Mouse (Mus musculus) liver, embryonic 14.5 days (tissue): ENCODE results near the gene Dcun1d1. TPM values are rescaled to one million over a fixed set of nuclear protein-coding genes. Genes with fewer than 3 reads are reported as not detected.

Experiments
- ATAC-seq: fragments of 200-750 bp; cut with Nextera tagmentation; 2 replicates; pipeline ENCODE4 v1.8.0; 2017; ENCODE audit warnings: moderate number of reproducible peaks, mild to moderate bottlenecking, moderate library complexity; ENCODE audit not compliant: insufficient read depth
- DNase-seq, 3 experiments: peaks; one replicate each; pipeline ENCODE4 v3.0.0-alpha.2; 2012 to 2013; ENCODE audit warnings: low read depth in 3 of 3, low spot score in 3 of 3
- H3K27ac ChIP-seq: fragments of 300-500 bp; sonication (generic); 2 replicates; pipeline ENCODE4 v1.5.1; 2014; ENCODE audit warnings: moderate library complexity, mild to moderate bottlenecking, control low read depth, inconsistent platforms
- H3K27me3 ChIP-seq: fragments of 300-500 bp; sonication (generic); 2 replicates; pipeline ENCODE4 v1.6.1; 2014; ENCODE audit warnings: mild to moderate bottlenecking, low read length, moderate library complexity; ENCODE audit not compliant: control insufficient read depth, insufficient read depth
- H3K36me3 ChIP-seq: fragments of 300-500 bp; sonication (generic); replicated peaks from 2 replicates; pipeline ENCODE4 v1.6.1; 2014; ENCODE audit warnings: low read depth; ENCODE audit not compliant: control insufficient read depth, insufficient read depth
- H3K4me1 ChIP-seq, 2 experiments: fragments of 200-500 bp in 1 of 2; fragments of 300-500 bp in 1 of 2; sonication (generic) in 1 of 2; replicated peaks; 2 replicates each; pipeline ENCODE4 v1.6.1; 2012 to 2014; ENCODE audit warnings: antibody characterized with exemption in 1 of 2, inconsistent platforms in 1 of 2, low read length in 1 of 2; ENCODE audit not compliant: control insufficient read depth in 2 of 2, insufficient read depth in 2 of 2
- H3K4me2 ChIP-seq: fragments of 300-500 bp; sonication (generic); 2 replicates; pipeline ENCODE4 v1.6.1; 2014; ENCODE audit warnings: low read depth, mild to moderate bottlenecking, control low read depth, moderate library complexity
- H3K4me3 ChIP-seq, 2 experiments: fragments of 200-500 bp in 1 of 2; fragments of 300-500 bp in 1 of 2; sonication (generic) in 1 of 2; 2 replicates each; pipeline ENCODE4 v1.5.1; 2012 to 2014; ENCODE audit warnings: low read depth in 2 of 2, low read length in 2 of 2, mild to moderate bottlenecking in 2 of 2, control low read depth in 1 of 2, inconsistent platforms in 1 of 2, moderate library complexity in 1 of 2; ENCODE audit not compliant: insufficient read depth in 1 of 2
- H3K9ac ChIP-seq: fragments of 300-500 bp; sonication (generic); replicated peaks from 2 replicates; pipeline ENCODE4 v1.6.1; 2014; ENCODE audit warnings: mild to moderate bottlenecking, control low read depth, moderate library complexity
- H3K9me3 ChIP-seq: fragments of 300-500 bp; sonication (generic); 2 replicates; pipeline ENCODE4 v1.6.1; 2016; ENCODE audit warnings: low read length, mixed read lengths; ENCODE audit not compliant: control insufficient read depth
- CTCF ChIP-seq: IDR thresholded peaks from 2 replicates; pipeline ENCODE4 v1.5.1; 2016; ENCODE audit warnings: antibody characterized with exemption, low read depth, control low read depth
- EP300 ChIP-seq: IDR thresholded peaks from 2 replicates; pipeline ENCODE4 v1.6.1; 2016; ENCODE audit warnings: antibody characterized with exemption, low read depth
- WGBS: fragments of 180-500 bp; shearing (Covaris S2); extraction: QIAGEN DNeasy Blood & Tissue Kit; methylation state at CpG from one replicate; pipeline ENCODE4 v1.1.7; 2014; ENCODE audit not compliant: insufficient replicate concordance; 5-methylcytosine and 5-hydroxymethylcytosine counted together
- polyA plus RNA-seq, 2 experiments: library from polyadenylated mRNA; depleted of rRNA in 1 of 2; stranded (reverse) in 1 of 2; unstranded in 1 of 2; fragments of >200 nt; fragmentation: Nextera tagmentation in 1 of 2; extraction: Ambion mirVana in 1 of 2; gene quantifications; 2 replicates each; pipeline versions ENCODE4 v1.2.1 to v1.2.3; 2012 to 2014

Gene Dcun1d1
- polyA plus RNA-seq, 2 experiments, result 31.3 to 78.6 TPM

DNA sequence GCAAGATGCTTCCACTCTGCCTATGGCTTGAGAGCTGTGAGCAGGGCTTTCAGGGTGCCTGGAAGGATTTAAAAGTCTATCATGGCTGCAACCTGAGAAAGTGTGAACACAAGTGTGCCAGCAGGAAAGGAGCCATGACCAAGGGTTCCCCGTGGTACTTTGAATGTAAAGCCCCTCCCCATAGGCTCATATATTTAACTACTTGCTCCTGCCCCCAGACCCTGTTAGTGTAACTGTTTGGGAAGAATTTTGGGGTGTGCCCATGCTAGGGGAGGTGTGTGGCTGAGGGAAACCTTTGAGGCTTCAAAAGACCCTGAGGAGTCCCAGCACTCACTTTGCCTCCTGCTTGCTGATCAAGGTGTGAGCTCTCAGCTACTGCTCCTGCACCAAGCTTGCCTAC, 15.9 kb upstream of the Dcun1d1 start:
- no peak overlapping the region for H3K4me3 ChIP-seq
- H3K4me2 ChIP-seq, result no peak overlapping the region
- no peak for TF ChIP-seq CTCF
- H3K9ac ChIP-seq, result no peak overlapping the region
- WGBS, result 40% methylated on average over 1 of the region's 1 CpGs
- no peaks in the 10 kb centered on the region for H3K27me3 ChIP-seq
- no peaks in the 10 kb centered on the region for H3K36me3 ChIP-seq
- no peaks in the 10 kb centered on the region for H3K4me1 ChIP-seq
- DNase-seq (no peak), ATAC-seq (no peak)
- no peak overlapping the region for H3K27ac ChIP-seq
- H3K9me3 ChIP-seq, result no peaks in the 10 kb centered on the region

DNA sequence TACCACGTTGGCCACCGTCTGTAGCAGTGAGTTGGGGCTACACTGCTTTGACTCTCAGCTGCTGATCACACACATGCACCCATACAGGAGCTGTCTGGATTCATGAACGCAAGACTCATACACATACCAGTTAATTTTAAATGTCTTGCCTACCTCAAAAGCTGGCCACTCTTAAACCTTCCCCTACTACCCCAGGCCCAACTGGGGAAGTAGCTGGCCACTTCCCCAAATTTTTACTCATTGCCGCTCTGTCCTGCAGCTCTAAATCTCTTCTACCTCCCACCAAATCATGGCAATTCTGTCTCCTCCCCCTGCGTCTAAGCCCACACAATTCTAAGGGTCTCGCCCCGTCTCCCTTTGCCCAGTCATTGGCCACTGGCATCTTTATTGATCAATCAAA, 11.0 kb upstream of the Dcun1d1 start:
- ATAC-seq, result no peak
- no peaks in the 10 kb centered on the region for H3K4me1 ChIP-seq
- no peak for TF ChIP-seq CTCF
- no peak for TF ChIP-seq EP300
- H3K27me3 ChIP-seq, result no peaks in the 10 kb centered on the region
- no peaks in the 10 kb centered on the region for H3K9me3 ChIP-seq
- 57% methylated on average over 7 of the region's 7 CpGs for WGBS
- H3K36me3 ChIP-seq, result no peaks in the 10 kb centered on the region
- H3K27ac ChIP-seq, result no peak overlapping the region
- DNase-seq, result no peak
- no peak overlapping the region for H3K9ac ChIP-seq
- H3K4me3 ChIP-seq, result no peak overlapping the region
- no peak overlapping the region for H3K4me2 ChIP-seq

DNA sequence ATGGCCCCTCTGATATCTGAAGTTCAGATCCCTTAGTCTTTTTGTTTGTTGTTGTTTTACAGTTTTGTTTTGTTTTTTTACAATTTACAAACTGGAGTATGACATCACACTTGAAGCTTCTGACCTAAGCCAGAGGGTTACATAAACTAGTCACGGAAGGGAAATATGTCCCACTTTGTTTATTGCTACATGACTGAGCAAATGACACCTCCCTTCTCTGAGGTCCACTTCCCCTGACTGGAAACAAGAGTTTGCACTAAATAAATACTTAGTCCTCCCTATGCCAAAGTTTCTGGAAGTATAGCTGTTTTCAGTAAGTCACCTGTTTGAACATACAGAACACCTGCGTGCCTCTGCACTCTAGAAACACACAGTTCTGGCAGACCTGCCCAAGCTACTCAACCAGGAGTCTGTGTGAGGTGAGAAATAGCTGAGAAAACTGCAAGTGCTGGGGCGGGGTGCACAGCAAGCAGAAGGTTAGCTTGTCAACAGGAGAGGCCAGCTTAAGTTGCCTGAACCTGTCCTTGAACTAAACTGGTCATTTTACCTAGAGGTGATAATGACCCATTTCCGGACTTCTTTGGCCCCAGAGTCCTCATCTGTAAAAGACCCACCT, 3.4 kb upstream of the Dcun1d1 start:
- 62% methylated on average over 4 of the region's 4 CpGs for WGBS
- TF ChIP-seq EP300 (no peak), CTCF (no peak)
- Histone ChIP-seq H3K9me3 (no peaks in the 10 kb centered on the region), H3K9ac (no peak overlapping the region), H3K27ac (no peak overlapping the region), H3K4me1 (no peaks in the 10 kb centered on the region), H3K36me3 (no peaks in the 10 kb centered on the region; the same call in none of the 2 replicates), H3K27me3 (no peaks in the 10 kb centered on the region), H3K4me2 (no peak overlapping the region), H3K4me3 (no peak overlapping the region)
- ATAC-seq (no peak), DNase-seq (no peak)

DNA sequence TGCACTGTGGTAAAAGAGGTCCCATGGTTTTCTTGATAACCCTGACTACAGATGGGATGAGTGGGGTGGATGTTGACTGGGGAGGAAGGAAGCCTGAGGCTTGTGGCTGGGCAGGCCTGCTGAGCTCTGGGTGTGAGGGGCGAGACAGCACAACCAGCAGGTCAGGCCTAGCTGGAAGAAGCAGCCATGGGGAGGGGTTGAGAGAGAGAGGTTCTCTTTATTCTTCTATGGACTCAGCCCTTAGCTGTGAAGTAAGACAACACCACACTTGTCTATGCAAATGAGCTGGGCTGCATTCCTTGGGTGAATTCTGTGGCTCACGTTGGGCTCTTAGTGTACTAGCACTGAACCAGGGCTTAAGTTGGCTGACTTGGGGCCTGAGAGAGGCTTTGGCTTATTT, 2.8 kb upstream of the Dcun1d1 start:
- Histone ChIP-seq H3K9me3 (no peaks in the 10 kb centered on the region), H3K27ac (no peak overlapping the region), H3K9ac (no peak overlapping the region), H3K4me2 (no peak overlapping the region), H3K36me3 (no peaks in the 10 kb centered on the region; the same call in none of the 2 replicates), H3K4me1 (no peaks in the 10 kb centered on the region), H3K4me3 (no peak overlapping the region), H3K27me3 (no peaks in the 10 kb centered on the region)
- 46% methylated on average over 2 of the region's 2 CpGs for WGBS
- DNase-seq (no peak), ATAC-seq (peak; percentile 33; the same call in 1 of the 2 replicates)
- TF ChIP-seq EP300, result no peak
- no peak for TF ChIP-seq CTCF

DNA sequence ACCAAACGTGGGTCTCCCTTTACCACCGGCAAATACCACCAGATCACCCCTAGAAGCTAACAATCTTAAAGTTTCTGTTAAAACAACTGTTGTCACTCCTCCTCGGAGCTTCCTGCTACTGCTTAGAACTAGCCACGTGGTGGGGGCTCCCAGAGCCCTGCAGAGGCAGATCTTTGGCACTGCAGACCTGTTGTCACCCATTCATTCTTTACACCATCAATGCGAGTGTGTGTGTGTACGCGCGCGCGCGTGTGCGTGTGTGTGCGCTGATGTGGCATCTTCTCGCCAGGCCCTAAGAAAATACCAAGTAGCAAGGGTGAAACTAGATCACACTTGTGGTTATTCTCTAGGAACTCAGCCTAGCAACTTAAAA, 3.9 kb downstream of the Dcun1d1 start:
- peaks cover 20 to 21% of the 10 kb centered on the region in 2 experiments for H3K4me1 ChIP-seq
- ATAC-seq, result peak; percentile 13; the same call in 1 of the 2 replicates

More for the DNA sequence above, 3.9 kb downstream of the Dcun1d1 start:
- no peaks in the 10 kb centered on the region; the same call in none of the 2 replicates for H3K36me3 ChIP-seq
- TF ChIP-seq EP300 (no peak), CTCF (no peak)
- DNase-seq, result peak in 1 of 3 experiments; percentile 44
- H3K9me3 ChIP-seq, result no peaks in the 10 kb centered on the region
- H3K4me3 ChIP-seq, result peak overlapping the region; percentile 84 to 93
- peak overlapping the region; percentile 90 for H3K27ac ChIP-seq
- H3K9ac ChIP-seq, result peak overlapping the region; percentile 99
- peak overlapping the region; percentile 97 for H3K4me2 ChIP-seq
- under 1% methylated on average over 14 of the region's 14 CpGs for WGBS
- H3K27me3 ChIP-seq, result no peaks in the 10 kb centered on the region
